ENCODE assay signal across 21 mouse cellular contexts in genomic region chr14:26662488-26662887, GRCm38 (mm10). TPM values are rescaled to one million over a fixed set of nuclear protein-coding genes. Genes with fewer than 3 reads are reported as not detected.
DNase-seq lines count a peak whose midpoint lies in the region; ATAC-seq and TF ChIP-seq lines count a peak whose summit lies in the region.
"Had no signal": no experiment of that assay in that cellular context is flagged by ENCODE, and none has a peak within 500 bp of the region (broad histone marks: within the 10 kb centered on the region; RNA-seq: fewer than 3 reads in every experiment).

No protein-coding gene starts in this region.

- WGBS in midbrain, embryonic 11.5 days = 90% methylated on average over 2 of the region's 2 CpGs
- 86% methylated on average over 2 of the region's 2 CpGs for WGBS in midbrain, embryonic 13.5 days
- 33% methylated on average over 2 of the region's 2 CpGs for WGBS in liver, embryonic 13.5 days (ENCODE audit: insufficient replicate concordance)
- 61% methylated on average over 2 of the region's 2 CpGs for WGBS in liver, postnatal 0 days (ENCODE audit: insufficient replicate concordance)
- WGBS in kidney, embryonic 15.5 days = 88% methylated on average over 2 of the region's 2 CpGs

- ATAC-seq in midbrain, embryonic 11.5 days (ENCODE audit: low FRiP score) = no peak
- no peak for ATAC-seq in midbrain, embryonic 13.5 days
- ATAC-seq in liver, embryonic 13.5 days (ENCODE audit: low read depth) = peak; percentile 65
- no peak for ATAC-seq in liver, postnatal 0 days
- no peak for ATAC-seq in kidney, embryonic 15.5 days (replicated peaks; ENCODE audit: low FRiP score)
- ATAC-seq: activated CD4-positive, CD25-positive, alpha-beta regulatory T cell, adult 4 months; forebrain, postnatal 0 days; Patski had no signal

- peaks cover 8% of the 10 kb centered on the region for H3K4me1 ChIP-seq in midbrain, embryonic 11.5 days (ENCODE audit: control insufficient read depth, insufficient read depth, low read length)
- peaks cover 18% of the 10 kb centered on the region for H3K4me1 ChIP-seq in midbrain, embryonic 13.5 days (replicated peaks)
- H3K4me1 ChIP-seq in liver, embryonic 13.5 days (replicated peaks) = peaks cover 30% of the 10 kb centered on the region
- peaks cover 10% of the 10 kb centered on the region; the same call in 1 of the 2 replicates for H3K4me1 ChIP-seq in liver, postnatal 0 days (ENCODE audit: insufficient read depth)
- H3K4me1 ChIP-seq in kidney, embryonic 15.5 days = peaks cover 11% of the 10 kb centered on the region

- no peak for TF ChIP-seq CTCF in liver, postnatal 0 days (IDR thresholded peaks at IDR 0.05; ENCODE audit: low read depth)

- peaks cover 3% of the 10 kb centered on the region; the same call in 1 of the 2 replicates for H3K36me3 ChIP-seq in midbrain, embryonic 11.5 days (ENCODE audit: control insufficient read depth, insufficient read depth, low read length)
- peaks cover 41% of the 10 kb centered on the region for H3K36me3 ChIP-seq in midbrain, embryonic 13.5 days
- peaks cover 48% of the 10 kb centered on the region for H3K36me3 ChIP-seq in liver, embryonic 13.5 days
- peaks cover 34% of the 10 kb centered on the region for H3K36me3 ChIP-seq in liver, postnatal 0 days (replicated peaks; ENCODE audit: insufficient read depth, low read length)
- H3K36me3 ChIP-seq in kidney, embryonic 15.5 days = peaks cover 56% of the 10 kb centered on the region

- TF ChIP-seq EP300 in liver, postnatal 0 days (IDR thresholded peaks at IDR 0.05; ENCODE audit: low read depth) = peak; percentile 56

- no peak overlapping the region for H3K4me2 ChIP-seq in midbrain, embryonic 11.5 days
- H3K4me2 ChIP-seq in midbrain, embryonic 13.5 days (replicated peaks) = no peak overlapping the region
- no peak overlapping the region for H3K4me2 ChIP-seq in liver, embryonic 13.5 days
- H3K4me2 ChIP-seq in liver, postnatal 0 days (ENCODE audit: low read depth, low read length) = no peak overlapping the region
- no peak overlapping the region for H3K4me2 ChIP-seq in kidney, embryonic 15.5 days
- H3K4me2 ChIP-seq: embryonic facial prominence, embryonic 13.5 days; forebrain, embryonic 12.5 days; heart, embryonic 13.5 days; hindbrain, embryonic 13.5 days had no signal

- no peak overlapping the region for H3K9ac ChIP-seq in midbrain, embryonic 11.5 days (ENCODE audit: low read length)
- no peak overlapping the region for H3K9ac ChIP-seq in midbrain, embryonic 13.5 days (replicated peaks)
- no peak overlapping the region for H3K9ac ChIP-seq in liver, embryonic 13.5 days
- no peak overlapping the region for H3K9ac ChIP-seq in liver, postnatal 0 days (replicated peaks)
- H3K9ac ChIP-seq in kidney, embryonic 15.5 days = no peak overlapping the region
- H3K9ac ChIP-seq: embryonic facial prominence, embryonic 13.5 days; forebrain, embryonic 12.5 days; forebrain, postnatal 0 days; heart, embryonic 13.5 days; hindbrain, embryonic 13.5 days had no signal

- H3K4me3 ChIP-seq in midbrain, embryonic 11.5 days (ENCODE audit: low read depth, low read length) = no peak overlapping the region
- no peak overlapping the region for H3K4me3 ChIP-seq in midbrain, embryonic 13.5 days (replicated peaks)
- no peak overlapping the region for H3K4me3 ChIP-seq in liver, embryonic 13.5 days (replicated peaks)
- no peak overlapping the region for H3K4me3 ChIP-seq in liver, postnatal 0 days (ENCODE audit: low read depth, low read length)
- H3K4me3 ChIP-seq in kidney, embryonic 15.5 days (replicated peaks) = no peak overlapping the region
- H3K4me3 ChIP-seq: embryonic facial prominence, embryonic 13.5 days; forebrain, embryonic 12.5 days; heart, embryonic 13.5 days; hindbrain, embryonic 13.5 days had no signal

- no peak overlapping the region for H3K27ac ChIP-seq in midbrain, embryonic 11.5 days (ENCODE audit: low read depth, low read length)
- H3K27ac ChIP-seq in midbrain, embryonic 13.5 days = no peak overlapping the region
- H3K27ac ChIP-seq in liver, embryonic 13.5 days = no peak overlapping the region; the same call in 1 of the 2 replicates
- no peak overlapping the region for H3K27ac ChIP-seq in liver, postnatal 0 days (ENCODE audit: low read depth)
- no peak overlapping the region for H3K27ac ChIP-seq in kidney, embryonic 15.5 days
- H3K27ac ChIP-seq: embryonic facial prominence, embryonic 13.5 days; forebrain, embryonic 12.5 days; heart, embryonic 13.5 days; hindbrain, embryonic 13.5 days had no signal

- H3K27me3 ChIP-seq in midbrain, embryonic 11.5 days (ENCODE audit: control insufficient read depth, insufficient read depth, low read length) = no peaks in the 10 kb centered on the region
- no peaks in the 10 kb centered on the region for H3K27me3 ChIP-seq in midbrain, embryonic 13.5 days
- H3K27me3 ChIP-seq in liver, embryonic 13.5 days = no peaks in the 10 kb centered on the region
- H3K27me3 ChIP-seq in liver, postnatal 0 days (ENCODE audit: insufficient read depth, low read length) = no peaks in the 10 kb centered on the region
- H3K27me3 ChIP-seq in kidney, embryonic 15.5 days = no peaks in the 10 kb centered on the region
- H3K27me3 ChIP-seq: embryonic facial prominence, embryonic 13.5 days; forebrain, embryonic 12.5 days; heart, embryonic 13.5 days; hindbrain, embryonic 13.5 days; Patski had no signal

- DNase-seq in midbrain, embryonic 11.5 days (ENCODE audit: low spot score, missing footprints) = peak; percentile 51
- DNase-seq in liver, embryonic 13.5 days = no peak
- no peak for DNase-seq in liver, postnatal 0 days
- DNase-seq in left cerebral cortex, adult 18-20 months (ENCODE audit: low spot score in 2 of 2) = no peak
- DNase-seq in layer of hippocampus, postnatal 14 days (ENCODE audit: low spot score in 2 of 2) = no peak
- DNase-seq: adrenal gland, postnatal 25 days; cerebellum, adult 18-20 months; cerebellum, adult 9-11 months; cerebellum, postnatal 36 days; forebrain, postnatal 0 days; gastrocnemius, postnatal 14 days; heart, postnatal 4 days had no signal

- H3K9me3 ChIP-seq in midbrain, embryonic 11.5 days (ENCODE audit: control insufficient read depth, low read length) = no peaks in the 10 kb centered on the region
- H3K9me3 ChIP-seq in midbrain, embryonic 13.5 days = no peaks in the 10 kb centered on the region
- no peaks in the 10 kb centered on the region for H3K9me3 ChIP-seq in liver, embryonic 13.5 days (replicated peaks)
- no peaks in the 10 kb centered on the region for H3K9me3 ChIP-seq in liver, postnatal 0 days (ENCODE audit: low read length)
- no peaks in the 10 kb centered on the region for H3K9me3 ChIP-seq in kidney, embryonic 15.5 days (replicated peaks)
- H3K9me3 ChIP-seq: embryonic facial prominence, embryonic 13.5 days; forebrain, embryonic 12.5 days; heart, embryonic 13.5 days; hindbrain, embryonic 13.5 days had no signal

RNA-seq across cellular contexts. Expression of gene Pde12, which starts 7.2 kb away (rescaled TPM):
- polyA plus RNA-seq in midbrain, embryonic 11.5 days (2014; fragmentation: Nextera tagmentation; extraction: Ambion mirVana) = 12.4 and 13.7 TPM in 2 replicates
- 12.6 and 12.8 TPM in 2 replicates for polyA plus RNA-seq in midbrain, embryonic 13.5 days (2015; fragmentation: Nextera tagmentation; extraction: Ambion mirVana)
- polyA plus RNA-seq in liver, embryonic 13.5 days (2015; fragmentation: Nextera tagmentation; extraction: Ambion mirVana) = 8.4 and 9.6 TPM in 2 replicates
- 3.9 and 4.3 TPM in 2 replicates for polyA plus RNA-seq in liver, postnatal 0 days (2015; fragmentation: Nextera tagmentation; extraction: Ambion mirVana)
- total RNA-seq in left cerebral cortex, adult 18-20 months (2021) = 1 to 10 TPM; 9.1 to 9.3 TPM
- 1 to 10 TPM; 7.8 to 8.7 TPM for total RNA-seq in layer of hippocampus, postnatal 14 days (2021)
- 9.7 and 9.9 TPM in 2 replicates for polyA plus RNA-seq in kidney, embryonic 15.5 days (2015; fragmentation: Nextera tagmentation; extraction: Ambion mirVana)

RNA-seq across cellular contexts. Expression of gene Arf4, which starts 24.6 kb away (rescaled TPM):
- polyA plus RNA-seq in midbrain, embryonic 11.5 days (2014; fragmentation: Nextera tagmentation; extraction: Ambion mirVana) = 586 and 633 TPM in 2 replicates
- polyA plus RNA-seq in midbrain, embryonic 13.5 days (2015; fragmentation: Nextera tagmentation; extraction: Ambion mirVana) = 579 and 596 TPM in 2 replicates
- polyA plus RNA-seq in liver, embryonic 13.5 days (2015; fragmentation: Nextera tagmentation; extraction: Ambion mirVana) = 160 and 203 TPM in 2 replicates
- 196 and 201 TPM in 2 replicates for polyA plus RNA-seq in liver, postnatal 0 days (2015; fragmentation: Nextera tagmentation; extraction: Ambion mirVana)
- 100 to 1,000 TPM; 105 to 110 TPM for total RNA-seq in left cerebral cortex, adult 18-20 months (2021)
- 100 to 1,000 TPM; 145 to 150 TPM for total RNA-seq in layer of hippocampus, postnatal 14 days (2021)
- polyA plus RNA-seq in kidney, embryonic 15.5 days (2015; fragmentation: Nextera tagmentation; extraction: Ambion mirVana) = 594 and 610 TPM in 2 replicates

RNA-seq across cellular contexts. Expression of gene Dnah12, which starts 30.6 kb away (rescaled TPM):
- polyA plus RNA-seq in midbrain, embryonic 11.5 days (2014; fragmentation: Nextera tagmentation; extraction: Ambion mirVana) = 0.06 TPM in 1 of 2 replicates, not detected in the other
- polyA plus RNA-seq in midbrain, embryonic 13.5 days (2015; fragmentation: Nextera tagmentation; extraction: Ambion mirVana) = 0.03 and 0.05 TPM in 2 replicates
- 0.02 TPM in 2 replicates for polyA plus RNA-seq in liver, embryonic 13.5 days (2015; fragmentation: Nextera tagmentation; extraction: Ambion mirVana)
- 0.02 and 0.04 TPM in 2 replicates for polyA plus RNA-seq in liver, postnatal 0 days (2015; fragmentation: Nextera tagmentation; extraction: Ambion mirVana)
- total RNA-seq in left cerebral cortex, adult 18-20 months (2021) = under 1 TPM; 0.21 to 0.26 TPM
- 1 to 10 TPM in 1 of 2 experiments, under 1 TPM in 1; 0.62 to 1.0 TPM for total RNA-seq in layer of hippocampus, postnatal 14 days (2021)
- polyA plus RNA-seq in kidney, embryonic 15.5 days (2015; fragmentation: Nextera tagmentation; extraction: Ambion mirVana) = 0.09 and 0.17 TPM in 2 replicates
- total RNA-seq: adrenal gland, postnatal 25 days; gastrocnemius, postnatal 14 days had no signal
- polyA plus RNA-seq: activated CD4-positive, CD25-positive, alpha-beta regulatory T cell, adult 4 months; forebrain, embryonic 12.5 days; heart, postnatal 0 days had no signal
